Mouse (Mus musculus) stomach, embryonic 14.5 days (tissue): ENCODE results near the gene Cops7a. TPM values are rescaled to one million over a fixed set of nuclear protein-coding genes. Genes with fewer than 3 reads are reported as not detected.

Experiments
- ATAC-seq: fragments of 200-750 bp; cut with Nextera tagmentation; 2 replicates; pipeline ENCODE4 v1.8.0; 2017; ENCODE audit warnings: low read depth, moderate TSS enrichment; ENCODE audit not compliant: insufficient number of reproducible peaks, insufficient read depth, low FRiP score
- H3K27ac ChIP-seq: fragments of 300-500 bp; sonication (generic); 2 replicates; pipeline ENCODE4 v1.5.1; 2014; ENCODE audit warnings: mild to moderate bottlenecking, low read length, moderate library complexity, mixed read lengths
- H3K27me3 ChIP-seq: fragments of 300-500 bp; sonication (generic); 2 replicates; pipeline ENCODE4 v1.6.1; 2014; ENCODE audit warnings: low read length, control low read depth, mixed read lengths; ENCODE audit not compliant: control insufficient read depth, insufficient read depth
- H3K36me3 ChIP-seq: fragments of 300-500 bp; sonication (generic); 2 replicates; pipeline ENCODE4 v1.6.1; 2014; ENCODE audit warnings: mild to moderate bottlenecking, control low read depth, low read length, moderate library complexity, mixed read lengths; ENCODE audit not compliant: control insufficient read depth, insufficient read depth
- H3K4me1 ChIP-seq: fragments of 300-500 bp; sonication (generic); 2 replicates; pipeline ENCODE4 v1.6.1; 2014; ENCODE audit warnings: low read length, control low read depth, mixed read lengths; ENCODE audit not compliant: control insufficient read depth, insufficient read depth
- H3K4me2 ChIP-seq: fragments of 300-500 bp; sonication (generic); replicated peaks from 2 replicates; pipeline ENCODE4 v1.6.1; 2014; ENCODE audit warnings: low read depth, low read length, control low read depth
- H3K4me3 ChIP-seq: fragments of 300-500 bp; sonication (generic); 2 replicates; pipeline ENCODE4 v1.5.1; 2014; ENCODE audit warnings: low read depth, low read length, control low read depth
- H3K9ac ChIP-seq: fragments of 300-500 bp; sonication (generic); replicated peaks from 2 replicates; pipeline ENCODE4 v1.6.1; 2014; ENCODE audit warnings: low read depth, mild to moderate bottlenecking, control low read depth, low read length, moderate library complexity, mixed read lengths
- H3K9me3 ChIP-seq: fragments of 300-500 bp; sonication (generic); 2 replicates; pipeline ENCODE4 v1.6.1; 2016; ENCODE audit warnings: low read depth, low read length, control low read depth; ENCODE audit not compliant: control insufficient read depth
- WGBS: fragments of 180-500 bp; shearing (Covaris S2); extraction: QIAGEN DNeasy Blood & Tissue Kit; methylation state at CpG from one replicate; pipeline ENCODE4 v1.1.7; 2014; 5-methylcytosine and 5-hydroxymethylcytosine counted together
- polyA plus RNA-seq: library from polyadenylated mRNA; unstranded; fragments of >200 nt; fragmentation: Nextera tagmentation; extraction: Ambion mirVana; gene quantifications from 2 replicates; pipeline ENCODE4 v1.2.1, GENCODE M21; 2014

The Cops7a gene
- polyA plus RNA-seq, 1 experiment from 2014 or later: 139 TPM

DNA sequence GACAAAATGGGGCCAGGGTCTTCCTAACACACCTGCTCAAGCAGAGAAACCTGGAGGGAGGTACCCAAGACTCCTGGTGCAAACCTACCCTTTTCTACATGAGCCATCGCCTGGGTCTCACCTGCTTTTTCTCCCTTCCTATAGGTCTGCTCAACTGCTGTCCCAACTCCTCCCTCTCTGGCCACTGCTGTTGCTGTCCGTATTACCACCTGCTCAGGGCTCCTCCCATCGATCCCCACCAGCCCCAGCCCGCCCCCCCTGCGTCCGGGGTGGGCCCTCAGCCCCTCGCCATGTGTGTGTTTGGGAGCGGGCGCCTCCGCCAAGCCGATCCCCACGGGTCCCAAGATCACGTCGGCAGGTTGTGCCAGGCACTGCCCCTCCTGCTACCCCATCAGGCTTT lies 33.8 kb upstream of the Cops7a start:
- peaks cover 5% of the 10 kb centered on the region; the same call in 1 of the 2 replicates for H3K4me1 ChIP-seq
- H3K4me3 ChIP-seq: no peak overlapping the region
- no peak overlapping the region for H3K27ac ChIP-seq
- no peak for ATAC-seq
- H3K9ac ChIP-seq: no peak overlapping the region
- WGBS: 31% methylated on average over 14 of the region's 14 CpGs
- peaks cover 35% of the 10 kb centered on the region for H3K27me3 ChIP-seq
- H3K4me2 ChIP-seq: no peak overlapping the region; the same call in 1 of the 2 replicates
- H3K9me3 ChIP-seq: no peaks in the 10 kb centered on the region
- no peaks in the 10 kb centered on the region for H3K36me3 ChIP-seq

DNA sequence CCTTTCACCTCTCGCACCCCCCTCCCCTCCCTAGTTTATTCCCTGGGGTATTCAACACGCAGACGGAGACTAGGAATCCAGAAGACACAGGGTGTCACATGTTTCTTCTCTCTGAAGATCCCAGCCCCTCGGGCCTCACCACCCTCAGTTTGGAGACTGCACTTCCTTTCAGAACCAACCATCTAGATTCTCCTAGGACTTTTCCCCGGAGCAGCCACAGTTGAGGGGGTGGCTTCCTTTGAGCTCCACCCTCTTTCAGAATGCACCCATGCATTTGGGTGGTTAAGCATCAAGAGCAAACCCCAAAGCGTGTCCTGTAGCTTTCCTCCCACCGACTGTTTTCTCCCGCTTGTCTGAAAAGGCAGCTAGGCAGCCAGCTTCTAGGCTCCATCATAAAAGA lies 32.7 kb upstream of the Cops7a start:
- Histone ChIP-seq H3K27me3 (peaks cover 35% of the 10 kb centered on the region), H3K4me3 (no peak overlapping the region), H3K36me3 (no peaks in the 10 kb centered on the region), H3K4me2 (no peak overlapping the region), H3K9me3 (no peaks in the 10 kb centered on the region), H3K4me1 (peaks cover 10% of the 10 kb centered on the region; the same call in 1 of the 2 replicates), H3K27ac (no peak overlapping the region), H3K9ac (no peak overlapping the region)
- ATAC-seq: no peak
- 8% methylated on average over 8 of the region's 8 CpGs for WGBS

DNA sequence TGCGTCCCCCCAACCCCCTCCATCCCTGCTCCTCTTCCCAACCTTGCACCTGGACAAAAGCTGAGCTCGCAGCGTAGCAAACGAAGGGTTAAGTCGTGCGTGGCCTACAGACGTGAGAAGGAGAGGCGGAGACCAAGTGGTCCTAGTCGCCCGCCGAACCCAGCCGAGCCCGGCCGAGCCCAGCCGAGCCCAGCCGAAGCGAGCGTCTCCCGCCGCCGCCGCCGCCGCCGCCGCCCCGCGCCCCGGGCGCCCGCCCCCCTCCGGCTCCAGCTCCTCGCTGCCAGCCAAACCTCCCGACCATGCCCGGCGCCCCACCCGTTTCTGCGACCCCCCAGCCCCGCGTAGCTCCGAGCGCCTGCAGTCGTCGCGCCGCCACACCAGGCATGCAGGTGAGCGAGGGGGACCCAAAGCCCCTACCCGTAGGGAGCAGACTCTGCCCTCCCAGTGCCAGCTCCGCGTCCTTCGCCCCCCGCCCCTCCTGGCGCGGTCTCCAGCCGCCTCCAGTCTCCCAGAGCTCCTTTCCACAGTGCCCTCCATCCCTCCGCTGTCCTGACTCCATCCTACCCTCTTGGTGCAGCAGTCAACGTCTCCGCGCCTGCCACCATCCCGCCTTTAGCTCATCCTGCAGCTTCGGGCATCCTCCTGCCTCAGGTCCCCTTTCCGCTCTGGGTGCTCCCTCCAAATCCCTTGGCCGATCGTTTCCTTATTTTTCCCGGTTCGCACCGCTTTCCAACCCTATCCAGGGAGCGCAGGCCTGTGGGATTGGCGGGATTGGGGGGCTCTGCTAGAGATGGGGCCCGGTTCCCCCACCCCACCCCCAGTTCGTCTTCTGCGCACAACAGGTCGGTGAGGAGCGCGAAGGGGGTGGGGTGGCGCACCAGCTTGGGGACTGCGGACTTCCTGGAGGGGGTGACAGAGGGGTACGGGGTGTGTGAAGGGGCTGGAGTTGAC lies 31.5 kb upstream of the Cops7a start, which contains the start of gene Pianp:
TSS of gene Pianp (plus strand) at position 144 of the 951 bp plus-strand sequence.
- Histone ChIP-seq H3K9me3 (no peaks in the 10 kb centered on the region), H3K4me2 (peak within 1 kb of the TSS; percentile 99), H3K27ac (no peak within 1 kb of the TSS), H3K9ac (peak within 1 kb of the TSS; percentile 50), H3K27me3 (peaks cover 35% of the 10 kb centered on the region), H3K4me3 (peak within 1 kb of the TSS; percentile 60), H3K36me3 (no peaks in the 10 kb centered on the region), H3K4me1 (peaks cover 10% of the 10 kb centered on the region; the same call in 1 of the 2 replicates)
- peak; percentile 59; the same call in 1 of the 2 replicates for ATAC-seq
- 1% methylated on average over 67 of the region's 78 CpGs for WGBS

DNA sequence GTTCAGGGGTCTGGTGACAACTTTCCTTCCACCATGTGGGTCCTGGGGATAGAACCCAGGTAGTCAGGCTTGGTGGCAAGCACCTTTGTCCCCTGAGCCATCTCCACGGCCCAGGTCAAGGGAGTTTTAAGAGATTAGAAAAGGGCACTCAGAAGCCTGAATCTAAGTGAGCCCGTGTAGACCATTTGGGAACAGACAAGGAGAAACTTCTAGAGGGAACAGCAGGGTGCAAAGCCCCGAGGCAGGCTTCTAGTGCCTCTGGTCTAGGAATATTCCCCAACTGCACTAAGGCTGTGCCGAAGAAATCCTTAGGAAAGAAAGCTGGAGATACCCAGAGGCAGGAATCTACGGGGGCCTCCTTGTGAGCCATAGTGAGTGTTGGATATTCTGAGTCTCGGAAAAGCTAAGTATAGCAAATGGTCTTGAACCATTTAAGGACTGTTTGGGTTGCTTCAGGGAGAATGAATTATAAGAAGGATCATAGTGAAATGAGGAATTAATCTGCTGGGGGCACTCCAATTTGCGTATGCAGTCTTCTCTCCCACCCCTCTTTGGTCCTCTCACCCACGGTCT lies 30.6 kb upstream of the Cops7a start:
- Histone ChIP-seq H3K4me1 (peaks cover 10% of the 10 kb centered on the region; the same call in 1 of the 2 replicates), H3K4me3 (no peak overlapping the region), H3K9ac (no peak overlapping the region), H3K27ac (no peak overlapping the region), H3K27me3 (peaks cover 35% of the 10 kb centered on the region), H3K9me3 (no peaks in the 10 kb centered on the region), H3K4me2 (no peak overlapping the region), H3K36me3 (no peaks in the 10 kb centered on the region)
- 39% methylated on average over 8 of the region's 8 CpGs for WGBS
- ATAC-seq: no peak

DNA sequence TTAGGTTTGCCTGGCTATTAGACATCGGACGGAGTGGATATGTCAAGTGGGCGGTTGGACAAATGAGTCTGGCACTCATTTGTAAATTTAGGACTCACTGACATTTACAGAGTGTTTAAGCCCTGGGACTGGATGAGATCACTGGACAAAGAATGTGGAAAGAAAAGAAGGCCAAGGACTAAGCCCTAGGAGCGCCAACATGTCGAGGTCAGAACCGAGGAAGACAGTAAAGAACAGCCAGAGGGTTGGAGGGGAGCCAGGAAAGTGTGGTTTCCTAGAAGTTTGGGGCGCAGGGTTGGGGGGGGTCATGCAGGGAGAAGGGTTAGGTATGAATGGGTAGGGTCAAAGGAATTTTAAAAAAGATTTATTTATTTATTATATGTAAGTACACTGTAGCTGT lies 29.9 kb upstream of the Cops7a start:
- ATAC-seq: no peak
- peaks cover 10% of the 10 kb centered on the region; the same call in 1 of the 2 replicates for H3K4me1 ChIP-seq
- no peak overlapping the region for H3K27ac ChIP-seq

DNA sequence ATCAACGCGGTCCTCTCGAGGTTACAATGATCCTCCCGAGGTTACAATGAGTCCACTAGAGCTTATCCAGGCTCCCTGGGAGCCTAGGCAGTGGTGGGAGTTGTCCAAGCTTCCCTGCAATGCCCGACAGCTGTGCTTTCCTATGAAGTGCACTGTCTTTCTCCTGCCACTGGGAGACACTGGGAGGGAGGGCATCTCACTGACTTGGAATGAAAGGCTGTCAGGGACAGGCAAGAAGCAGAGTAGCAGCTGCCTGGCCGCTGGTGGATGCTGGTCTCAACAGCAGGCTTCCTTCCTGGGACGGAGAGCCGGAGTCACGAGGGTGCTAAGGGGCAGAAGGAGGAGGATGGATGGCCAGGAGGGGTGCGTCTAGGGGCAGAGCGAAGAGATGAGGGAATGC lies 28.5 kb upstream of the Cops7a start:
- H3K4me2 ChIP-seq: no peak overlapping the region
- H3K9ac ChIP-seq: peak overlapping the region; percentile 12; the same call in 1 of the 2 replicates
- H3K27me3 ChIP-seq: peaks cover 25% of the 10 kb centered on the region
- peaks cover 10% of the 10 kb centered on the region; the same call in 1 of the 2 replicates for H3K4me1 ChIP-seq
- no peak overlapping the region for H3K4me3 ChIP-seq
- no peak for ATAC-seq
- H3K9me3 ChIP-seq: no peaks in the 10 kb centered on the region
- no peaks in the 10 kb centered on the region for H3K36me3 ChIP-seq
- WGBS: 11% methylated on average over 11 of the region's 11 CpGs
- H3K27ac ChIP-seq: no peak overlapping the region

More for the DNA sequence above, 29.9 kb upstream of the Cops7a start:
- no peaks in the 10 kb centered on the region for H3K9me3 ChIP-seq
- peaks cover 35% of the 10 kb centered on the region for H3K27me3 ChIP-seq
- H3K4me3 ChIP-seq: no peak overlapping the region
- no peaks in the 10 kb centered on the region for H3K36me3 ChIP-seq
- H3K4me2 ChIP-seq: no peak overlapping the region
- no peak overlapping the region for H3K9ac ChIP-seq
- 70% methylated on average over 7 of the region's 7 CpGs for WGBS

DNA sequence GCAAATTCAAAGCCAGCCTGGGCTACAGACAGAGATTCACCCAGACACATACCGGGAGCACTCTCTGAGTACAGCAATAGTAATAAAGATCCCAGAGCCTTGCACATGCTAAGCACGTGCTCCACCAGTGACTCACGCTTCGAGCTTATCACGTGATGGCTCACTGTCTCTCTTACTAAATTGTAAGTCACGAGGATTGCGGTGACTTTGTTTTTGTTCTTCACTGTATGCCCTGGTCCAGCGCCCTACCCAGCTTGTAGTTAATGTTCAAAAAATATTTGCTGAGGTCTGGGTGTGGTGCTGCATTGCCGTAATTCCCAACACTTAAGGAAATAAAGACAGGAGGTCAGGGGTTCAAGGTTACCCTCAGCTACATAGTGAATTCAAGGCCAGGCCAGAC lies 28.0 kb upstream of the Cops7a start:
- ATAC-seq: no peak
- Histone ChIP-seq H3K27me3 (peaks cover 20% of the 10 kb centered on the region; the same call in 1 of the 2 replicates), H3K4me1 (peaks cover 10% of the 10 kb centered on the region; the same call in 1 of the 2 replicates), H3K4me3 (no peak overlapping the region), H3K27ac (no peak overlapping the region), H3K9me3 (no peaks in the 10 kb centered on the region), H3K9ac (no peak overlapping the region), H3K36me3 (no peaks in the 10 kb centered on the region), H3K4me2 (no peak overlapping the region)
- WGBS: 74% methylated on average over 9 of the region's 9 CpGs

DNA sequence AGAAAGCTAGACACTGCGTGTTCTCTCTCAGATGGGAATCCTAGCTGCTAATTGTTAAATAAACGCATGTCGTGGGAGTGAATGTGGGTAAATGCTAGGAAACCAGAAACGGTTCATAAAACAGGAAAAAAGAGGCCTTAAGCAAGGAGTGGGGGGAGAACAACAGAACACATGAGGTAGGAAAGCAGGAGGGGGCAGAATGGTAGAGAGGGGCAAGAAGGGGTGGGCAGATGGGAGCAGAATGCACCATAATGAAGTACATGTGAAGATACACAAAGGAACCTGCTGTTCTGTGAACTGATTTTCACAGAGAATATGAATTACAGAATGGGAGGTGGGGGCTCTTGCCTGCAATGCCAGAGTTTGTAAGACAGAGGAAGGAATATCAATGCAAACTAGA lies 26.9 kb upstream of the Cops7a start:
- 65% methylated on average over 4 of the region's 4 CpGs for WGBS
- peaks cover 8% of the 10 kb centered on the region; the same call in 1 of the 2 replicates for H3K4me1 ChIP-seq
- H3K4me2 ChIP-seq: no peak overlapping the region

More for the DNA sequence above, 26.9 kb upstream of the Cops7a start:
- H3K4me3 ChIP-seq: no peak overlapping the region
- ATAC-seq: no peak
- H3K27ac ChIP-seq: no peak overlapping the region
- no peak overlapping the region for H3K9ac ChIP-seq
- no peaks in the 10 kb centered on the region for H3K36me3 ChIP-seq
- peaks cover 16% of the 10 kb centered on the region; the same call in 1 of the 2 replicates for H3K27me3 ChIP-seq
- no peaks in the 10 kb centered on the region for H3K9me3 ChIP-seq
